Mouse (Mus musculus) thymus, adult 2 months (tissue): ENCODE results near the gene Gm8439.

Source experiments
- CTCF ChIP-seq: fragments of 200-500 bp; IDR thresholded peaks from 2 replicates; pipeline ENCODE4 v1.5.1; 2012; ENCODE audit warnings: mild to moderate bottlenecking, control low read depth, low read length, moderate library complexity, borderline replicate concordance; ENCODE audit not compliant: control insufficient read depth, poor library complexity, insufficient read depth; ENCODE audit errors: extremely low read depth
- POLR2A ChIP-seq: fragments of 200-500 bp; IDR thresholded peaks from 2 replicates; pipeline ENCODE4 v1.6.1; 2012; ENCODE audit warnings: mild to moderate bottlenecking, low read length, control low read depth, moderate library complexity; ENCODE audit not compliant: control insufficient read depth, poor library complexity, insufficient read depth; ENCODE audit errors: extremely low read depth

GRCm38 (mm10) chr4:120544896-120545295, 43.6 kb upstream of the Gm8439 start:
- TF ChIP-seq POLR2A = no peak
- no peak for TF ChIP-seq CTCF
